Mouse (Mus musculus) left cerebral cortex, postnatal 14 days (tissue): ENCODE measurements around the gene Sfswap. TPM values are rescaled to one million over a fixed set of nuclear protein-coding genes. Genes with fewer than 3 reads are reported as not detected.
A peak's percentile ranks its signal among the peaks of the same experiment; 100 is the strongest.

Experiments
- DNase-seq, 2 experiments: peaks; one replicate each; pipeline ENCODE4 v3.0.0; 2021 to 2022; ENCODE audit warnings: low spot score in 2 of 2, mixed read lengths in 1 of 2
- intact Hi-C: fragments of 180-260 bp; cut with DNase I; formaldehyde crosslinking; loops from one replicate; pipeline ENCODE4 v1.15.1; 2025
- total RNA-seq, 2 experiments: library from RNA; stranded (reverse); gene quantifications; 2 replicates each; pipeline ENCODE4 v1.2.3; 2021

Sfswap gene
- total RNA-seq, 2 experiments from 2014 or later = 111 to 113 TPM

- intact Hi-C loops = no loop called here
- DNase-seq = no peak
Measured at GRCm38 (mm10) chr5:129521913-129522312, 20.9 kb downstream of the Sfswap start.

GRCm38 (mm10) chr5:129523166-129523565 lies 22.1 kb downstream of the Sfswap start:
- intact Hi-C loops = no loop called here

GRCm38 (mm10) chr5:129524751-129525150 lies 23.7 kb downstream of the Sfswap start:
- no peak for DNase-seq
- intact Hi-C loops = no loop called here

More at GRCm38 (mm10) chr5:129523166-129523565, 22.1 kb downstream of the Sfswap start:
- no peak for DNase-seq

GRCm38 (mm10) chr5:129527162-129527561 lies 26.1 kb downstream of the Sfswap start:
- no peak for DNase-seq
- intact Hi-C loops = no loop called here

GRCm38 (mm10) chr5:129529571-129529970 lies 28.6 kb downstream of the Sfswap start:
- intact Hi-C loops = no loop called here

GRCm38 (mm10) chr5:129533731-129534130 lies 32.7 kb downstream of the Sfswap start:
- intact Hi-C loops = no loop called here
- no peak for DNase-seq

More at GRCm38 (mm10) chr5:129529571-129529970, 28.6 kb downstream of the Sfswap start:
- DNase-seq = no peak

GRCm38 (mm10) chr5:129534500-129534899 lies 33.5 kb downstream of the Sfswap start:
- DNase-seq = peak; percentile 71 to 86
- intact Hi-C loops = no loop called here

- no peak for DNase-seq
- intact Hi-C loops = no loop called here
Measured at GRCm38 (mm10) chr5:129535021-129535420, 34.0 kb downstream of the Sfswap start.

- DNase-seq = no peak
- intact Hi-C loops = no loop called here
Measured at GRCm38 (mm10) chr5:129535431-129535830, 34.4 kb downstream of the Sfswap start.

- intact Hi-C loops = no loop called here
- peak; percentile 34 to 38 for DNase-seq
Measured at GRCm38 (mm10) chr5:129538826-129539225, 37.8 kb downstream of the Sfswap start.

- DNase-seq = no peak
- intact Hi-C loops = no loop called here
Measured at GRCm38 (mm10) chr5:129542236-129542635, 41.2 kb downstream of the Sfswap start.

GRCm38 (mm10) chr5:129545787-129546186 lies 44.8 kb downstream of the Sfswap start:
- peak; percentile 58 to 60 for DNase-seq
- intact Hi-C loops = no loop called here

GRCm38 (mm10) chr5:129549716-129550115 lies 48.7 kb downstream of the Sfswap start:
- intact Hi-C loops = no loop called here
- DNase-seq = no peak

GRCm38 (mm10) chr5:129550790-129551189 lies 49.8 kb downstream of the Sfswap start:
- DNase-seq = no peak
- intact Hi-C loops = no loop called here

- no peak for DNase-seq
- intact Hi-C loops = no loop called here
Measured at GRCm38 (mm10) chr5:129551991-129552390, 51.0 kb downstream of the Sfswap start.

- DNase-seq = no peak
- intact Hi-C loops = no loop called here
Measured at GRCm38 (mm10) chr5:129553642-129554041, 52.6 kb downstream of the Sfswap start.

- no peak for DNase-seq
- intact Hi-C loops = loop anchor here (5.0 kb wide), 1 partner anchor 51 kb away; no protein-coding TSS in a partner anchor
Measured at GRCm38 (mm10) chr5:129558591-129558990, 57.6 kb downstream of the Sfswap start.

- no peak for DNase-seq
- intact Hi-C loops = loop anchor here (5.0 kb wide), 1 partner anchor 52 kb away; no protein-coding TSS in a partner anchor
Measured at GRCm38 (mm10) chr5:129559283-129559682, 58.3 kb downstream of the Sfswap start.

- intact Hi-C loops = no loop called here
- DNase-seq = no peak
Measured at GRCm38 (mm10) chr5:129562342-129562741, 61.3 kb downstream of the Sfswap start.

- intact Hi-C loops = no loop called here
- DNase-seq = peak in 1 of 2 experiments; percentile 71
Measured at GRCm38 (mm10) chr5:129568596-129568995, 67.6 kb downstream of the Sfswap start.

GRCm38 (mm10) chr5:129578201-129578600 lies 77.2 kb downstream of the Sfswap start:
- intact Hi-C loops = no loop called here

GRCm38 (mm10) chr5:129580046-129580445 lies 79.0 kb downstream of the Sfswap start:
- DNase-seq = peak; percentile 49 to 66
- intact Hi-C loops = loop anchor here (5.0 kb wide), 2 partner anchors 78 to 193 kb away; partner anchors contain the start of gene Sfswap

More at GRCm38 (mm10) chr5:129578201-129578600, 77.2 kb downstream of the Sfswap start:
- DNase-seq = no peak
